Mouse (Mus musculus) bone marrow, adult 2 months (tissue): Measurements from ENCODE around the gene Nfatc4. TPM values are rescaled to one million over a fixed set of nuclear protein-coding genes. Genes with fewer than 3 reads are reported as not detected.

Source experiments
- H3K27ac ChIP-seq: fragments of 200-500 bp; 2 replicates; pipeline ENCODE4 v1.5.1; 2012; ENCODE audit warnings: low read depth, mild to moderate bottlenecking, control low read depth, inconsistent platforms, low read length; ENCODE audit not compliant: control insufficient read depth, poor library complexity, insufficient read depth
- H3K4me1 ChIP-seq: fragments of 200-500 bp; 2 replicates; pipeline ENCODE4 v1.6.1; 2011; ENCODE audit warnings: low read length; ENCODE audit not compliant: control insufficient read depth, insufficient read depth
- H3K4me3 ChIP-seq: fragments of 200-500 bp; replicated peaks from 2 replicates; pipeline ENCODE3; 2011; ENCODE audit warnings: mild to moderate bottlenecking, low read depth, low read length, control low read depth; ENCODE audit not compliant: control insufficient read depth
- CTCF ChIP-seq: fragments of 200-500 bp; IDR thresholded peaks from 2 replicates; pipeline ENCODE4 v1.5.1; 2011; ENCODE audit warnings: low read length, control low read depth; ENCODE audit not compliant: control insufficient read depth, insufficient read depth
- POLR2A ChIP-seq: fragments of 200-500 bp; IDR thresholded peaks from 2 replicates; pipeline ENCODE4 v1.6.1; 2011; ENCODE audit warnings: low read depth, mild to moderate bottlenecking, control low read depth, low read length, borderline replicate concordance; ENCODE audit not compliant: control insufficient read depth
- WGBS: fragments of 180-500 bp; shearing (Covaris S2); methylation state at CpG from one replicate; pipeline ENCODE4 v1.1.7; 2018; 5-methylcytosine and 5-hydroxymethylcytosine counted together
- polyA plus RNA-seq: library from polyadenylated mRNA; stranded (reverse); fragments of >200 nt; gene quantifications from 2 replicates; pipeline ENCODE4 v1.2.4, GENCODE M21; 2011; ENCODE audit warnings: low replicate concordance; ENCODE audit not compliant: missing spikeins, insufficient read depth, insufficient read length

Nfatc4 gene
- polyA plus RNA-seq, 1 experiment = 5.6 TPM

DNA sequence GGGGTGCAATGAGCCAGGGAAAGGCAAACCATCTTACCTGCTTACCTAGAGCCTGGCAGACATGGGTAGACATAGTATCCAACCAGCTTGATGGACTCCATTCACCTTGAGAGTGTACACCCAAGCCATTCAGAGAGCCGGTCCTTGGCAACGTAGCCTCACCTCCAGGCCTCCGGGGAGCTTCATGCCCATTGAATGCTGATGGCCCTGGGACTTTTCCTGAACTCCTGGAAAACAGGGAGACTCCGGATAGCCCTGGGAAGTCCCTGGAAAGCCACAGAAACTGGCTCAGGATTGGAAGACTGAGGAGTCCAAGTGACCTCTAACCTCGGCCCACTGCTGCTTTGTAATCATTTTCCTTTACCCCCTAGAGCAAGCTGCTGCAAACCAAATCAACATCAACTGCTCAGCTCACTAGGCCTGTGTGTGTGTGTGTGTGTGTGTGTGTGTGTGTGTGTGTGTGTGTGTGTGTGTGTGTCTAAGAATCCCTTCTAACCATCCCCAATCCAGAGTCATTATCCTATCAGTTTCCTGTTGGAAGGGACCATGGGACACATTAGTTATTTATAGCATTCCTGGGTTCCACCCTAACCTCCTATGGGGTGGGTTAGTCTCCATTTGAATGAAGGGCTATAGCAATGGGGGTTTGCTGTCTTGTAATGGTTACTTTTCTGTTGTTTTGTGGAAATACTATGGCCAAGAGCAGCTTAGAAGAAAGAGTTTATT lies 12.0 kb downstream of the Nfatc4 start:
- Histone ChIP-seq H3K27ac (no peak overlapping the region), H3K4me1 (no peaks in the 10 kb centered on the region), H3K4me3 (no peak overlapping the region)
- no peak for TF ChIP-seq CTCF
- no peak for TF ChIP-seq POLR2A
- WGBS = 83% methylated on average over 5 of the region's 5 CpGs

DNA sequence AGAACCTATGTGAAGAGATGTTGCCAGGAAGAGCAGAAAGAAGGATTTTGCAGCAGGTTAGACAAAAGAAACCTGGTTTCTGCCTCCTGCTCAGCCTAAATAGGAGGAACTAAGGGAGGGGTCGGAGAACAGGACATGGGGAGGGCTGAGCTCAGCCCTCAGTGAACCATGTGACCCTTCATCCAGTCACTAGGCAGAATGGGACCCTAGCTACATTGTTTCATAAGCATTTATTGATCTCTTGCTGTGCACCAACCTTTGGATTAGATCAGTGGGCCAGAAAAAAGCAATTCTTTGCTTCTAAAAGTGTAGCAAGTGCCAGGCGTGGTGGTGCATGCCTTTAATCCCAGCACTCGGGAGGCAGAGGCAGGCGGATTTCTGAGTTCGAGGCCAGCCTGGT lies 15.4 kb downstream of the Nfatc4 start:
- no peak for TF ChIP-seq POLR2A
- no peak for TF ChIP-seq CTCF
- WGBS = 74% methylated on average over 5 of the region's 5 CpGs
- H3K27ac ChIP-seq = no peak overlapping the region
- H3K4me3 ChIP-seq = no peak overlapping the region
- no peaks in the 10 kb centered on the region for H3K4me1 ChIP-seq

DNA sequence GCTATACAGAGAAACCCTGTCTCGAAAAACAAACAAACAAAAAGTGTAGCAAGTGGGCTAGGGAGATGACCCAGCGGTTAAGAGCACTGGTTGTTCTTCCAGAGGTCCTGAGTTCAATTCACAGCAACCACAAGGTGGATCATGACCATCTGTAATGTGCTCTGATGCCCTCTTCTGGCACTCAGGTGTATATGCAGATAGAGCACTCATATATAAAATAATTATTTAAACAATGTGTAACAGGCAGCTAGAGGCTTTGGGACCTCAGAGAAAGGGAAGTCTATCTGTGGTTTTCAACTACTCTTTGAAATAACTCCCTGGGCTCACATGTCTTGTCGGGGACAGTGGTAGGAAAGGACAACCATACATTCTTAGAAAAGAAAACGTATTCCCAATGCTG lies 15.8 kb downstream of the Nfatc4 start:
- Histone ChIP-seq H3K4me3 (no peak overlapping the region), H3K4me1 (no peaks in the 10 kb centered on the region), H3K27ac (no peak overlapping the region)
- WGBS = 46% methylated on average over 4 of the region's 4 CpGs
- no peak for TF ChIP-seq POLR2A
- no peak for TF ChIP-seq CTCF

DNA sequence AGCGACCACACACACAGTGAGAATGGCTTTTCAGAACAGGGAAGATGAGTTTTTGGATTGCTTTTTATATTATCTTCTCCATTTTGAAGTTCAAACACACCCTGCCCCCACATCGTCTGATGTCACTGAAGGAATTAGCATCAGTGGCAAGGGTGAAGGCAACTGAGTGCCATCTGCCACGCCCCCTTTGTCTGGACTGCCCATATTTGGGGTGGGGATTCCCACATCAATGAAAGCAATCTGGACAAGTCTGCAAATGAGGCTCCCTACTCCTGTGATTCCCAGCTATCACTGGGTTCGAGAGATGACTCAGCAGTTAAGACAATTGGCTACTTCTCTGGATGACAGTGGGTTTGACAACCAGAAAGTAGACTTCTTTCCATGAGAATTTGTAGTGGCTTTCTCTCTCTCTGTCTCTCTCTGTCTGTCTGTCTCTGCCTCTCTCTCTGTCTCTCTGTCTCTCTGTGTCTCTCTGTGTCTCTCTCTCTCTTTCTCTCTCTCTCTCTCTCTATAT lies 18.0 kb downstream of the Nfatc4 start:
- no peaks in the 10 kb centered on the region for H3K4me1 ChIP-seq
- no peak for TF ChIP-seq POLR2A
- no peak for TF ChIP-seq CTCF
- WGBS = 68% methylated on average over 4 of the region's 4 CpGs
- no peak overlapping the region for H3K4me3 ChIP-seq
- no peak overlapping the region for H3K27ac ChIP-seq

DNA sequence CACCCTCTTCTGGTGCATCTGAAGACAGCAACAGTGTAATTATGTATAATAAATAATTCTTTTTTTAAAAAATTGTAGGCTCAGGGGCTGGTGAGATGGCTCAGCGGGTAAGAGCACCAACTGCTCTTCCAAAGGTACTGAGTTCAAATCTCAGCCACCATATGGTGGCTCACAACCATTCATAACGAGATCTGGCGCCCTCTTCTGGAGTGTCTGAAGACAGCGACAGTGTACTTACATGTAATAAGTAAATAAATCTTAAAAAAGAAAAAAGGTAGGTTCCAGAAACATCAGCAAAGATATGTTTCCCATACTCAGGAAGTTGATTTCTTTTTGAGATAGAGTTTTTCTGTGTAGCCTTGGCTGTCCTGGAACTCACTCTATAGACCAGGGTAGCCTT lies 19.9 kb downstream of the Nfatc4 start:
- H3K27ac ChIP-seq = no peak overlapping the region
- WGBS = 62% methylated on average over 4 of the region's 4 CpGs
- no peaks in the 10 kb centered on the region for H3K4me1 ChIP-seq
- no peak overlapping the region for H3K4me3 ChIP-seq
- TF ChIP-seq POLR2A (no peak), CTCF (no peak)

DNA sequence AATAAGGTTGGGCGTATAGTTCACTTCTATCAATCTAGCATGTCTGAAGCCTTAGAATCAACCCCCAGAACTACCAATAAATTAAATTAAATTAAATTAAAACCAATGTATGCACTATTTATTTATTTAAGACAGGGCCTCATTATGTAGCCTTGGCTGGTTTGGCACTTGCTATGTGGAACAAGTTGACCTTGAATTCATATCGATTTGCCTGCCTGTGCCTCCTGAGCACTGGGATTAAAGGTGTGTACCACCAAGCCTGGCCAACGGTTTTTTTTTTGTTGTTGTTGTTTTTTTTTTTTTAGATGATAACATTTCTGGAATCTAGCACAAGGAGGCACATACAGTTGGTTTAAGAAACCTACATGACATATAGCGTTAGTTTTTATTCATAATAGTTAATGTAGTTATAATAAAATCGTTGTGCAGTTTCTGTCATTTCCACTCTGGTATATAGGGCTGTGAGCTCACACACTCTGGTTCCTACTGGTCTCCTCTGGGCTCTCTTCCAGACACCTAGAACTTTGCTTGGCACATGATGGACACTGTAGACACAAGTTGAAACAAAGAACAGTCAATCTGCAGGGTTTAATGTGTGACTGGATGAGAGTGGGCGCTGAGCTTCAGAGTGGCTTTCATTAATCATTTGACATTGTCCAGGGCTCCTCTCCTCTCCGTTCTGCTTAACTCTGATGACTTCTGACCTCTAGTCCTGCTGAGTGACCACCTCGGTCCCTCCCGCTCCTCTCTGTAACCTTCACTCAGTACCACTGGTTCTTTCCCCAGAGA lies 22.8 kb downstream of the Nfatc4 start:
- no peak overlapping the region for H3K27ac ChIP-seq
- TF ChIP-seq POLR2A (no peak), CTCF (no peak)
- WGBS = 78% methylated on average over 9 of the region's 9 CpGs
- no peaks in the 10 kb centered on the region for H3K4me1 ChIP-seq
- H3K4me3 ChIP-seq = no peak overlapping the region

DNA sequence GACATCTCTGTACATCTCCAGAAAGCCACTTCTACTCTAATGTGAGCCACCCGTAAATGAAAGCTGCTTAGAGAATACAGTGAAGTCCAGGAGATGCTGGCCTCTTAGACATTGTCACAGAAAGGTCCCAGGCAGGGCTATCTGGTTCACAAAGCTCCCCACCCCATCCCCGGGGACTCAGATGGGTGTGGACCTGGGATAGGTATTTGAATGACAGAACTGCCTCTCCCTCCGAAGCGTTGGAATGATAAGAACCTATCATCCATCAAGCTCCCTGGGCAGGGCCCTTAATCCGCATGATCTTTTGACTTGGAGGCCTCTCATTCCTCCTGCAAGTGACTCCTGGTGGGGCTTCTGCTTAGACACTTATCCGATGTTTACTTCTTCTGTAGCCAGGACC lies 27.9 kb downstream of the Nfatc4 start:
- no peak overlapping the region for H3K4me3 ChIP-seq
- TF ChIP-seq POLR2A = no peak
- no peak for TF ChIP-seq CTCF
- WGBS = 83% methylated on average over 6 of the region's 6 CpGs
- H3K27ac ChIP-seq = no peak overlapping the region
- peaks cover 1% of the 10 kb centered on the region; the same call in 1 of the 2 replicates for H3K4me1 ChIP-seq
